Mouse (Mus musculus) regulatory T cell (primary cell): Measurements from ENCODE around the gene Lgmn.

Source experiments
- in situ Hi-C: fragments of 300-600 bp; cut with MboI, MseI; formaldehyde crosslinking; loops from one replicate; pipeline ENCODE4 v1.15.1; 2025; ENCODE audit warnings: high pct_unique_total_duplicates

The Lgmn gene

DNA sequence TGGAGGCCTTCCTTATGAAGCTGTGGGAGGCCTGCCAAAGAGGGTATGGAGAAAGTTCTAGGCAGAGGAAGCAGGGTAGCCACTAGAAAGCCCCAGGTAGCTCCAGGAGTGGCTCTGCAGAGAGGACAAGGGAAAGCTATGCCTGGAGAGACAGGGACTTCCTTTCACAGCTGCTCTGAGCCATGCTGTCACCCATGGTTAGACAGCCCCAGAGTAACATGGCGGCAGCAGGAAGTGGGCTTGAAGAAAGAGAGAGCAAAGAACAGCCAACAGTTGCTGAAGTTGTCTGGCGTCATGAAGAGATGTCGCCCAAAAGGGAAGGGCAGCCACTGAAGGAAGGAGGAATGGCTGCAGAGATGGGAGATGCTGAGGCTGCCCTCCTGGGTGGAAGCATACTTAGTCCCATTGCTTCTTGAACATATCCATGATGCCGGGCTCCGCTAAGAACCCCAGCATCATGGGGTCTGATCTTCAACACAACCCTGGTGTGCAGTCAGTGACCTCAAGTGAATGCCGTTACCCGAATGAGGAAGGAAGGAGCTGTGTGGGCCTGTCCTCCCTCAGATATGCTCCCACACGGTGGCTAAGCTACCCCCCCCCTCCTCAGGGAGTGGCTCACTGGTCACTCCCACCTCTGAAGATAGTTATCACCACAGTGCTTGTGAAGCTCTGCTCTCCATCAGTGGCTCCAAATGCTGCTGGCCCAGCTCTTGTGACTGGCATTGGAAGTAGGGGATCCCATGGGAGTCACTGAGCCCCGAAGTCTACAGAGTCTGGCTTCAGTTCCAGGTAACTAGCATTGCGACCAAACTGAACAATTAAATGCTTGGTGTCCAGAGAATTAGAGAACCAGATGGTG is 85.3 kb downstream of the Lgmn start:
- in situ Hi-C loops: no loop called here

DNA sequence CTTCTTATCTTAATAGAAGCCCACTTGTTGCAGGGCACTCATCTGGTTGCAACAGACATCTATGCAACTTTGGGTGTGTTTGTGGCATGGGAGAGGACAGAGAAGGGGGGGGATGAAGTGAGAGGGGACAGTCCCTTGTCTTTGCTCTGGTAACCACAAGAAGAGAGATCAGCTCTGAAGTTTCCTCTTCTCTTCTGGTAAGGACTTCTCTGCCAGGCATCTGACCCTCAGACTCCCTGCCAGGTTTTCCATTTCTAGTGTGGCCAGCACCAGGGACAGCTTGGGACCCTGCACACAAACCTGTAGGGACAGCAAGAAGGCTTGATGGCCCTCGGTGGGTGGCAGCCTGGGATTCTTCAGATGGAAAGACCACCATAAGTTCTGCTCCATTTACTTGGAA is 88.6 kb downstream of the Lgmn start:
- in situ Hi-C loops: no loop called here

DNA sequence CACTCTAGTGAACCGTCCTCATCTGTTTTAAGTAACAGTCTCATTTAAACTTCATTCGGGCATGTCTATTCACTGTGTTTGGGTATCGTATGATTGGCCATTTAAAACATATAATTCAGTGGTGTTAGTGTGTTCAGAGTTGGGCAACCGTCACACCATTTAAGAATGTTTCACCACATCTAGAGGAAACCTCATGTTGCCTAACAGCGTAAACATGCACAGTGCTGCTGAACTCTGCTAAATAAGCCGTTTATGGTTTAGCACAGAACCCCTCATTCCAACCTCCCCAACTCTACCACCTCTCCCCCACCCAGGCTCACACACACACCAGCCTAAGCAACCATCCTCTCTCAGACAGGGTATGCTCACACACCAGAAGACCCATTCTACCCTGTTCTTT is 91.2 kb downstream of the Lgmn start:
- in situ Hi-C loops: no loop called here

DNA sequence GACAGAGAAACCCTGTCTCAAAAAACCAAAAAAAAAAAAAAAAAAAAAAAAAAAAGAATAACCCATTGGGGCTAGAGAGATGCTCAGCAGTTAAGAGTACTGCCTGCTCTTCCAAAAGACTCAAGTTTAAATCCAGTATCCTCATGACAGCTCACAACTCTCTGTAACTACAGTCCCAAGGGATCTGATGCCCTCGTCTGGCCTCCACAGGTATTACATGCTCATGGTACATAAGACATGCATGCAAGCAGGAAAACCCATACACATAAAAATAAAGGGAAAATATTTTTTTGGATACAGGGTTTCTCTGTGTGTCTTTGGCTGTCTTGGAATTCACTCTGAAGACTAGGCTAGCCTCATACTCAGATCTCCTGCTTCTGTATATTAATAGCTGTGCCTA is 93.1 kb downstream of the Lgmn start:
- in situ Hi-C loops: no loop called here

DNA sequence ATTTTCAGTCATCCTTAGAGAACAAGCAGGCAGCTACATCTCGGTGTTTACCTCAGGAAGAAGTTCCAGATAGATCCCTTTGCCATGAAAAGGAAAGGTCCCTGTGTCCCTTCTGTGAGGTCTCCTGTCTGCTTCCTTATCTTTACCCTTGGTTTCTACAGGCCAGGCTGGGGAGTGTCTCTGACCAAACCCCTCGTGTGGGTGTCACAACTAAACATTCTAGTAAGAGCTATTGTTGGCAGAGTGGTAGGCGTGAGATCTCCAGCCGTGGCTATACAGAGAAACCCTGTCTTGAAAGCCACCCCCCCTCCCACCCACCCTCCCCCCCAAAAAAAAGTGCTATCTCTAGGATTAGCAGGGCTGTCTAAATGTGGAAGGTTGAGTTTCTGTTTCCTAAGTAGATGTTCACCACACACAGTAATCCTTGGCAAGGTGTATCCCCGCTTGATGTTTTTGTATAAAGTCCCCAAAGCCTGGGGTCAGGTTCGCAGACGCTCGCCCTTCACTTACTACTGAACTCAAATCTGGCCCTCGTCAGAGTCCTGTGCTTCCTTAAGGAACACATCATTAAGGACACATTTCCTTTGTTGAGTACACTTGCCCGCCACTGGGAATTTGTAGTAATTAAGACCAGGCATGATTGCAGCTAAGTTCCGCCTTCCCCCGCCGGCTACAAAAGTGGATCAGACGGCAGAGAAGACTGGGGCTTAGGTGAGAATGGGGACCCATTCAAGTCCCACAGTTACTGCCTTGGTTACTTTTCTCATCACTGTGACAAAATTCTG is 94.4 kb downstream of the Lgmn start:
- in situ Hi-C loops: no loop called here
